Mouse (Mus musculus) hindbrain, embryonic 13.5 days (tissue): ENCODE measurements at regions not wholly inside any gene's neighbourhood (a gene's known extent, or its start where the extent isn't known, plus 50 kb on each side); places are given as distances from the start of the nearest gene placed in this dataset.
A peak's percentile ranks its signal among the peaks of the same experiment; 100 is the strongest.

Experiments used
- ATAC-seq: fragments of 200-750 bp; cut with Nextera tagmentation; 2 replicates; pipeline ENCODE4 v1.8.0; 2017; ENCODE audit warnings: moderate TSS enrichment; ENCODE audit not compliant: low FRiP score
- H3K27ac ChIP-seq: fragments of 300-500 bp; sonication (generic); 2 replicates; pipeline ENCODE4 v1.5.1; 2015; ENCODE audit warnings: inconsistent platforms, mild to moderate bottlenecking, moderate library complexity
- H3K27me3 ChIP-seq: fragments of 300-500 bp; sonication (generic); 2 replicates; pipeline ENCODE4 v1.6.1; 2015; ENCODE audit warnings: mild to moderate bottlenecking, inconsistent platforms
- H3K36me3 ChIP-seq: fragments of 300-500 bp; sonication (generic); 2 replicates; pipeline ENCODE4 v1.6.1; 2015; ENCODE audit warnings: mild to moderate bottlenecking, inconsistent platforms
- H3K4me1 ChIP-seq: fragments of 300-500 bp; sonication (generic); replicated peaks from 2 replicates; pipeline ENCODE4 v1.6.1; 2015; ENCODE audit warnings: inconsistent platforms
- H3K4me2 ChIP-seq: fragments of 300-500 bp; sonication (generic); 2 replicates; pipeline ENCODE4 v1.6.1; 2015; ENCODE audit warnings: inconsistent platforms, mild to moderate bottlenecking, moderate library complexity
- H3K4me3 ChIP-seq: fragments of 300-500 bp; sonication (generic); 2 replicates; pipeline ENCODE4 v1.5.1; 2015; ENCODE audit warnings: mild to moderate bottlenecking, inconsistent platforms
- H3K9ac ChIP-seq: fragments of 300-500 bp; sonication (generic); 2 replicates; pipeline ENCODE4 v1.6.1; 2015; ENCODE audit warnings: mild to moderate bottlenecking, inconsistent platforms
- H3K9me3 ChIP-seq: fragments of 300-500 bp; sonication (generic); 2 replicates; pipeline ENCODE4 v1.6.1; 2016; ENCODE audit warnings: inconsistent platforms
- WGBS: fragments of 180-500 bp; shearing (Covaris S2); methylation state at CpG from one replicate; pipeline ENCODE4 v1.1.7; 2015; 5-methylcytosine and 5-hydroxymethylcytosine counted together

DNA sequence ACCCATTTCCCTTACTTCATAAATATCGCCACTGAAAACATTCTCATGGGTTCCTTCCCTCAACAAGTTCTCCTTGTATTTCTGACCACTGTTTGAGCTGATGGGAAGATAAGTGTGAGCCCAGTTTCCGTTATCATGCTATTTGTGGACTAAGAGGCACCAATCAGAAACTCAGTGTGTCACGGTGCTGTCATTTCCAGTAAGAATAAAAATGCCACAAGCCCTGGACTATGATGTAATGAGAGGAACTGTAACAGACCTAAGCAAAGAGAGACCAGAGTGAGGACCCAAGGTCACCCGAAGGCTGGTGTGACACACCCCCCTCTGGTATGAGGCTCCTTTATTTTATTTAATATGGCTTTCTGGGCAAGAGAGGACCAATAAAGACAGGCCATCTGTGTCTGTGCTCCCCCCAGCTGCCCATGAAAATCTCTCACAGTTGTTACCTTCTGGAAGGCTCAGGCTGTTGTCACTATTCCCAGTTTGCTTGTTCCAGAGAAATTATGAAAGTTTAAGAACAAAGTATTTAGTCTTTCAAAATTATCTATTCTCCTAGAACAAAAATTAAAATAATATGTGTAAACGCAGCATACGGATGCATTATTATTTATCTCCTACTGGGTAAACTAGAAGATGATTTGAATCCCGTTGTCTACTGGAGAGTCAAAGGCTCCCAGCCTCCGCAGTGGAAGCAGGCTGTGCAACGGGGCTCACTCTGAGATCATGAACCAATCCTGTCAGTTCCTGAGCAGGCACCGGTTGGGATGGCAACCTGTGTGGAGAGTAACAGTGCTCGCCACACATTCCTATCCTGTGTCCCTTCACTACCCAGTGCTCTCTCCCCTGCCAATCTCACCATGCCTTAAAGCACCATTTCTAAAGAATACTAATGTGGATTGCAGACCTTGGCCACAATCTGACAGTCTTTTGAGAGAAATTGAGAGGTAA, 99.9 kb upstream of the Tmc1 start:
- 68% methylated on average over 11 of the region's 11 CpGs for WGBS
- H3K27ac ChIP-seq, result no peak overlapping the region
- no peaks in the 10 kb centered on the region for H3K36me3 ChIP-seq
- no peaks in the 10 kb centered on the region for H3K9me3 ChIP-seq
- no peak overlapping the region for H3K4me2 ChIP-seq
- H3K9ac ChIP-seq, result no peak overlapping the region
- ATAC-seq, result peak; percentile 95
- no peaks in the 10 kb centered on the region for H3K27me3 ChIP-seq
- no peak overlapping the region for H3K4me3 ChIP-seq
- H3K4me1 ChIP-seq, result no peaks in the 10 kb centered on the region; the same call in 1 of the 2 replicates

DNA sequence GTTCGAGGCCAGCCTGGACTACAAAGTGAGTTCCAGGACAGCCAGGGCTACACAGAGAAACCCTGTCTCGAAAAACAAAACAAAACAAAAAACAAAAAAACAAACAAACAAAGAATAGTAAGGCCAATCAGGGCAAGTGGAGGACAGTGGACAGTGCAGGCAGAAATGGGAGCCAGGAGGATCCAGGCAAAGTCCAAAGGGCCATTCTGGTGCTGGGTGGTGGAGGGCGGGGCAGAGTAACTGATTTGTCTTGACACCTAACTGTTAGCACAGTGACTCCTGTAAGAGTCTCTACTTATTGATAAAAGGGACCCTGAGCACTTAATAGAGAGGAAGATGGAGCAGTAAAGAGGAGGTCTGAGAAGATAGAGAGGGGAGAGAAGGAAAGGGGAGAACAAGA, 98.8 kb upstream of the Tmc1 start:
- Histone ChIP-seq H3K9ac (no peak overlapping the region), H3K36me3 (no peaks in the 10 kb centered on the region), H3K4me1 (no peaks in the 10 kb centered on the region; the same call in 1 of the 2 replicates), H3K27me3 (no peaks in the 10 kb centered on the region), H3K27ac (no peak overlapping the region), H3K4me3 (no peak overlapping the region), H3K4me2 (no peak overlapping the region), H3K9me3 (no peaks in the 10 kb centered on the region)
- no peak for ATAC-seq
- 95% methylated on average over 3 of the region's 3 CpGs for WGBS

DNA sequence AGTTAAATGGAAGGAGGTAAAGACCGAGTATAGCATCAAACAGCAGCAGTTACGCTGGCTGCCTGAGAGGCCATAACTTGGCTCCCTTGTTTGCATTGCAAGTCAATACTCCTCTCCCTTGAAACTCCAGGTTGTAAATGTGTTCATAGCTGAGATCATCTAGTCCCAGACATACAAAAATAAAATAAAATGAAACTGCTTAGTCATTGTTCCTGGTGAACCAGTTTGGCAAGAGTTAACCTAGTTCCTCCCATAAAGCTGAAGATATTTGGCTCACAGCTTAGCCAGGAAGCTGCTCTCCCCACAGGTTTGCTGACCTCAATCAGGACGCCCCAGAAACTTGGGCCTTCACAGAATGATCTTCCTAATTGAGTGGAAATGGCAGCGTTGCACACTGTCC, 97.9 kb upstream of the Tmc1 start:
- Histone ChIP-seq H3K4me2 (no peak overlapping the region), H3K4me1 (no peaks in the 10 kb centered on the region; the same call in 1 of the 2 replicates), H3K36me3 (no peaks in the 10 kb centered on the region), H3K27me3 (no peaks in the 10 kb centered on the region), H3K9me3 (no peaks in the 10 kb centered on the region), H3K27ac (no peak overlapping the region), H3K4me3 (no peak overlapping the region), H3K9ac (no peak overlapping the region)
- WGBS, result 82% methylated on average over 4 of the region's 4 CpGs
- ATAC-seq, result no peak

DNA sequence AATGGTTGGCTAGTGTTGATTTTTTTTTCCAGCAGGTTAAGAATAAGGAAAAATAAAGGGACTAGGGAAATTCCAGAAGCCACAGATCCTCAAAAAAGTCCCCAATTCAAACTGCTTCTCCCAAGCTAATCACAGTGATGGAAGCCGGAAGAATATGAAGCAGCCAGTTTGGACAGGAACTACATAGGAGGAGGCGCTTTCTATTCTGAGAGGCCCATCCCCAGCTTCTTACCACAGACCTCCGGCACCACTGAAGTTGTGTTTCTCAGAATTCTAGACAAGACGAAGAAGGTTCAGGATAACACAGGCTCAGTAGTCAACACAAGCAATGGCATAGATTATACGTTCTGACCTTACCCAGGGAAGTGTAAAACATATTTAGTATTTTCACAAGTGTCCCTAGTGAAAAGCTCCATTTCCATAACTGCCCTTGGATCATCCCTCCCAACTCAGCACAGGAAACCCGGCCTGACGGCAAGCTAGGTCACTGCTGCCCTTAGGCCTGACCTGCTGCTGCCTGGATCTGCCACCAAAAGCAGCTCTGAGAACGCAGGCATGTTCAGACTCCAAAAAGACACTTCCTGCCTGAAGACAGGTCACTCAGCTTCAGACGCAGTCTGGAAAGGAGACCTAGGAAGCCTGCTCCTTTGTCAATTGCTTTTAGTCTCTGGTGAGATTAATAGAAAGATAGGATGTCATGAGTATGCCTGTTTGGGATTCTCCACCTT, 97.2 kb upstream of the Tmc1 start:
- H3K4me3 ChIP-seq, result no peak overlapping the region
- ATAC-seq, result no peak
- H3K4me2 ChIP-seq, result no peak overlapping the region
- no peaks in the 10 kb centered on the region for H3K27me3 ChIP-seq
- no peaks in the 10 kb centered on the region for H3K9me3 ChIP-seq
- WGBS, result 86% methylated on average over 9 of the region's 9 CpGs
- no peak overlapping the region for H3K27ac ChIP-seq
- no peak overlapping the region for H3K9ac ChIP-seq
- no peaks in the 10 kb centered on the region; the same call in 1 of the 2 replicates for H3K4me1 ChIP-seq
- no peaks in the 10 kb centered on the region for H3K36me3 ChIP-seq

DNA sequence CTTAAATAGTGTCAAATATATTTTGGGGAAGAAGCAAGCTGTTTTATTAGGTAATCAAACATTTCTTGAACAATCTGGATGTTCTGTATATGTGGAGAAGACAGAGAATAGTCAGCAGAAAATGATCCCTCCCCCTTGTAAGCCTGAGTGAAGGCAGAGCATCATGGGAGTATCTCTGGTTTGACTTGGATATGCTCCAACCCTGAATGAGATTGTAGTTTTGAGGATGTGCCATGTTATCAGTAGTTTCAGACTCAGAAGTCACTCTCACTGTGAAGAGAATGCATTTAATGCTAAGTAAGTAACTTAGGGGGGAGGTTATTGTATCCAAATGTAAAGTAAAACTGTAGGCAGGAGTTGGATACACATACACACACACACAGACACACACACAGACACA, 95.3 kb upstream of the Tmc1 start:
- ATAC-seq, result no peak
- H3K27ac ChIP-seq, result no peak overlapping the region
- H3K9ac ChIP-seq, result no peak overlapping the region
- no peaks in the 10 kb centered on the region for H3K9me3 ChIP-seq
- H3K27me3 ChIP-seq, result no peaks in the 10 kb centered on the region
- no peaks in the 10 kb centered on the region for H3K36me3 ChIP-seq
- H3K4me2 ChIP-seq, result no peak overlapping the region
- no peaks in the 10 kb centered on the region; the same call in 1 of the 2 replicates for H3K4me1 ChIP-seq
- H3K4me3 ChIP-seq, result no peak overlapping the region

DNA sequence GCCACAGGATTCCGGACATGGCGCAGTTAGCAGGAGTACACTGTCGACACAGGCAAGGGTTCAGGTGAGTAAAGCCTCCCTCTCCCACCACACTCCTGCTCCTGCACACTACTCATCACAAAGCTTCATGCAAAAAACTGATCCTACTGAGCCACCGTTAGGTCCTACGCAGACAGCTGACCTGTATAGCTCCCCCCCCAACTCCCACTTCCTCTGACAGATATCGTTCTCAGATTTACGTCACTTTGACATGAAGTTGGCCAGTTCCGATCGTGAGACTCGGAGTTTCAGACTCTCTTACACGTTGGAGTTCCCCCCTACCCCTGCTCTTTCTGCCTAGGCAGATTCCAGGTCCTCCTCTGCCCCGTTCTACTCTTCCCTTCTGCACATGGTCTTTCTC, 91.6 kb upstream of the Tmc1 start:
- Histone ChIP-seq H3K9ac (no peak overlapping the region), H3K27me3 (no peaks in the 10 kb centered on the region), H3K4me2 (no peak overlapping the region), H3K27ac (no peak overlapping the region), H3K9me3 (no peaks in the 10 kb centered on the region), H3K4me3 (no peak overlapping the region), H3K36me3 (0 out of 2 replicates have a peak, but pooled peaks cover 3% of the 10 kb centered on the region), H3K4me1 (no peaks in the 10 kb centered on the region)
- no peak for ATAC-seq
- WGBS, result 93% methylated on average over 12 of the region's 12 CpGs

DNA sequence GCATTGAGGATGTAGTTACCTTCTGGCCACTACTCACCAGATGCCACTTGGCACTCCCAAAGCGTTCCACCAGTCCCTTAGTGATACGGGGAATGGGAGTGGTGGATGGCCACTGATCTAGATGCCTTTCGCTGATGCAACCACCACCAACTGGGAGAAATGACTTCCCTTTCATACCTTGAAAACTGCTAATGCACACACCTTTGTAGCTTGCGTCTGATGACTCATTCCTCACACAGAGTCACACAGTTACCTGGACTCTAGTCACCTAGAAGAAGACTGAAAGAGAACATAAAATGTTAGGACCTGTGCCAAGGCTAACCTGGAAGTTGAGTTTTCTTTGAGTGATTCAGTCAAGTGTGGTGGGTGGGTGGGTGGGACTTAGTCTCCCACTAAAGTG, 90.0 kb upstream of the Tmc1 start:
- Histone ChIP-seq H3K36me3 (0 out of 2 replicates have a peak, but pooled peaks cover 3% of the 10 kb centered on the region), H3K9me3 (no peaks in the 10 kb centered on the region), H3K4me3 (no peak overlapping the region), H3K9ac (no peak overlapping the region), H3K4me1 (no peaks in the 10 kb centered on the region), H3K27ac (no peak overlapping the region), H3K4me2 (no peak overlapping the region), H3K27me3 (no peaks in the 10 kb centered on the region)
- no peak for ATAC-seq
- 96% methylated on average over 4 of the region's 4 CpGs for WGBS

DNA sequence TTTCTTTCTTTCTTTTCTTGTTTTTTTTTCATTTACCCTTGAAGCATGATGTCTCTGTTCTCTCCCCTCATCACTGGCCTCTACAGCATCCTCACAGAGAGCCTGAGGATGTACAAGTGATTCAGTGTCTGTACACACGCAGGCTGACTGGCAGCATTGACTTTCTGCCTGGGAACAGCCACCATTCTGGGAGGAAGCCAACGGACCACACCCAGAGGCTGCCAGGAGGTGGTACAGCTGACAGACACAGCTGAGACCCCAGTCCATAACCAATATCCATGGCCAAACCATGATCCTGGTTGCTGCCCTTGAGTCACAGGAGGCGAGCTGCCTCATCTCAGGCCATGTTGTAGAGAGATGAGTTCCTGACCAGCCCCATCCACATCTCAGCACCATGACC, 88.5 kb upstream of the Tmc1 start:
- H3K36me3 ChIP-seq, result 0 out of 2 replicates have a peak, but pooled peaks cover 3% of the 10 kb centered on the region
- H3K27ac ChIP-seq, result no peak overlapping the region
- H3K4me2 ChIP-seq, result no peak overlapping the region
- H3K4me1 ChIP-seq, result no peaks in the 10 kb centered on the region
- 86% methylated on average over 3 of the region's 3 CpGs for WGBS
- no peak for ATAC-seq
- no peaks in the 10 kb centered on the region for H3K9me3 ChIP-seq
- H3K9ac ChIP-seq, result no peak overlapping the region
- no peaks in the 10 kb centered on the region for H3K27me3 ChIP-seq
- H3K4me3 ChIP-seq, result no peak overlapping the region

DNA sequence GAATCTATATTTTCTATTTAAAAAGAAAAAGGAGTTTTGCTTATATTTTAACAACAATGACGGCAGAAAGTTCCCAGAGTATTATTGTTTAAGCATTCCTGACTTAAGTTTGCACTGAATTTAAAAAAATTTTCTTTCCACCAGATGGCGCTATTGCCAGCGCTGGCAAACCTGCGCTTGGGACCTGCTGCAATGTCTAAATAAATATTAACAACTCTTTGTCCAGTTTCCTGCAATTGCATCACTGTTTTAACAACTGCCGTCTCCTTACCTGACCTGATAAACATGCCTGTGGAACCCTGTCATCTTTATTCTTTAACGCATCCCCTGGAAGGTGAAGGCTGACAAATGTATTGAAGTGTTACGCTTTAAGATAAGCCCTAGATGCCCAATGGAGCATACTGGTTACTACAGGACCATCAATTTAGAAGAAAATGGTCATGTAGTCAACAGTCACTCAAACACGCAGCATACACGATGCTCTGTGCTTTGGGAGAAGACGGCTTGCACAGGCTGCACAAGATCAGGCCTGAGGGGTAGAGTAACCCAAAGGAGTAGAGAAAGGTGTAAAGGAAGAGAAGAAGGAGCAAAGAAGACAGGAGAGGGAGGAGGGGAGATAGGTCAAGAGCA, 83.6 kb upstream of the Tmc1 start:
- Histone ChIP-seq H3K9ac (no peak overlapping the region), H3K4me2 (no peak overlapping the region), H3K9me3 (no peaks in the 10 kb centered on the region), H3K27me3 (no peaks in the 10 kb centered on the region), H3K4me1 (peaks cover 6% of the 10 kb centered on the region; the same call in 1 of the 2 replicates), H3K4me3 (no peak overlapping the region), H3K27ac (no peak overlapping the region), H3K36me3 (no peaks in the 10 kb centered on the region)
- peak; percentile 73 for ATAC-seq
- WGBS, result 43% methylated on average over 10 of the region's 10 CpGs

DNA sequence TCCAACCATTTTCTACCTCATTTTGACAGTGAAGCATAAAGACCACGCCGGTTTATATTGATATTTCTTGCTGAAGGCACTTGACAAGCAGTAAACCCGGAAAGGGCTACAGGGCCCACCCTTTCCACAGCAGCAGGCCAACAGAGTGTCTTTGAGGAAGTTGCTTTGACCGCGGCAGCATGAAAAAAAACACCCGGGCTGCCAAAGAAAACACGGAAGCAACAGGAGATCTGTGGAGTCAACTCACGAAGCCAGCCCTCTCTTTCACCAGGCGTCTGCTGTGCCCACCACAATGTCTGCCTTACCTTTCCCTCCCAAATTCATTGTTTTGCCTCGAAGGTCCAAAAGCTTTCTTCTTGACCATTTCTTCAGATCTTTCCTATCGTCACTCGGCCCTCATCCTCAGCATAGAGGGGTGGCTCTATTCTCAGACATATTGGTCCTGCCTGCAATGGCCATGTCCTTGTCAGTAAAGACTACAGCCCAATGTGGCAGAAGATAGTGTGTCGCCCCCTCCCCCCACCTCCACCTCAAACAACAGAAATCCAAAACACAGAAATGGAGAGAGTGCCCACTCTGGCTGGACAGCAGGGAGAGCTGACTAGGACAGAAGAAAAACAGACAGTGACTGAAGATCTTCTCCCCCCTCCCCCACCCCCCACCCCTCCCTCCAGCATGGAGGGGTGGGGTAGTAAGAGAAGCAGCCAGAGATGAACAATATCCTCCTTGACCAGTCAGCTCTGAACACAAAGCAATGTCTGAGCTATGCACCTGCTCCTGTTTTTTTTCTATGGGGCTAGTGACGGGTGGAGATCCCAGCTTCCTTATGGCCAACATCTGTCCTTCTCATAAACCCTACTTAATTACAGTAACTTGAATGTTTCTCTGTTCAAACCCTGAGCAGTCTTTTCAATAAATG, 82.8 kb upstream of the Tmc1 start:
- H3K4me3 ChIP-seq, result no peak overlapping the region
- H3K4me2 ChIP-seq, result no peak overlapping the region
- no peak overlapping the region for H3K27ac ChIP-seq
- WGBS, result 63% methylated on average over 14 of the region's 14 CpGs
- peak; percentile 76 for ATAC-seq
- H3K9ac ChIP-seq, result no peak overlapping the region
- no peaks in the 10 kb centered on the region for H3K9me3 ChIP-seq
- H3K36me3 ChIP-seq, result no peaks in the 10 kb centered on the region
- H3K27me3 ChIP-seq, result no peaks in the 10 kb centered on the region
- peaks cover 6% of the 10 kb centered on the region; the same call in 1 of the 2 replicates for H3K4me1 ChIP-seq

DNA sequence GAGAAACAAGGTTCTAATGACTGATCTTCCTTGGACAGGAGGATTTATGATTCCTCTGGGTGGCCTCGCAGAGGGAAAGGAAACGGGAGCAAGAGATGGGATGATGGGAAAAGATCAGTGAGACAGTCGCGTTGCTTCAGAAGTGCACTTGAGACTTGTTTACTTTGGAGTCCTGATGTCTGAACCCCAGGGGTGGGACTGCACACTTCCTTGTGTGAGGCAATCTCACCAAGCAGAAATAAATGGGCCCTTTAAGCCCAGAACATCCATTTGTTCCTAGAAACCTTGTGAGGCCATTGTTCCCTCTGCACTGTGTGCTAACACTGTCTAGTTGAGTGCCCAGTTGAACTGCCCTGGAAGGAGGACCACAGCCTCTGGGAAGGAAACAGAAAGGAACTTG, 81.5 kb upstream of the Tmc1 start:
- Histone ChIP-seq H3K4me1 (peaks cover 6% of the 10 kb centered on the region; the same call in 1 of the 2 replicates), H3K9me3 (no peaks in the 10 kb centered on the region), H3K9ac (no peak overlapping the region), H3K4me3 (no peak overlapping the region), H3K27me3 (no peaks in the 10 kb centered on the region), H3K4me2 (no peak overlapping the region), H3K36me3 (no peaks in the 10 kb centered on the region), H3K27ac (no peak overlapping the region)
- WGBS, result 85% methylated on average over 4 of the region's 4 CpGs
- no peak for ATAC-seq
